Mouse (Mus musculus) spleen, adult 2 months (tissue): ENCODE measurements at regions not wholly inside any gene's neighbourhood (a gene's known extent, or its start where the extent isn't known, plus 50 kb on each side); places are given as distances from the start of the nearest gene placed in this dataset.

ENCODE experiments used
- CTCF ChIP-seq: fragments of 200-500 bp; IDR thresholded peaks from 2 replicates; pipeline ENCODE4 v1.5.1; 2011; ENCODE audit warnings: mild to moderate bottlenecking, inconsistent platforms; ENCODE audit not compliant: insufficient read depth, insufficient read length, insufficient replicate concordance; ENCODE audit errors: extremely low read depth
- POLR2A ChIP-seq: fragments of 200-500 bp; IDR thresholded peaks from 2 replicates; pipeline ENCODE4 v1.6.1; 2011; ENCODE audit warnings: low read depth, low read length, inconsistent platforms

DNA sequence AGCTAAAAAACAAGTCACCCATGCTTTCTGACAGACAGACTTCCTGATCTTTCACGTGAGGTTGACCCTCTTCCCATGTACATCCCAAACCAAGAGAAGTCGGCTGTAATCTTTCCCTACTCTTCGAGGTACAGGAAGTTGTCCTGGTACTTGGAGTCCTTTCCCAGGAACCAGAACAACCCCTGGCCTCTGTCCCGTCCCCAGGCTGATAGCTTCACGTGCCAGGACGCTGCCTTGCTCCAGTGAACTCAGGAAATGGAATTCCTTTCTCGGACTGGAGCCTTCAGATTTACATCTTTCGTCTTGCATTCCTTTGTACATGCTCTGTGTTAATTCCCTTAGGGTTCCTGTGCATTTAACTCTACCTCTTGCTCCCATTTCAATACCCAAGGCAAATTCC is 107.6 kb downstream of the Mtx2 start:
- TF ChIP-seq CTCF (no peak), POLR2A (no peak)
